In the genomic region with DNA sequence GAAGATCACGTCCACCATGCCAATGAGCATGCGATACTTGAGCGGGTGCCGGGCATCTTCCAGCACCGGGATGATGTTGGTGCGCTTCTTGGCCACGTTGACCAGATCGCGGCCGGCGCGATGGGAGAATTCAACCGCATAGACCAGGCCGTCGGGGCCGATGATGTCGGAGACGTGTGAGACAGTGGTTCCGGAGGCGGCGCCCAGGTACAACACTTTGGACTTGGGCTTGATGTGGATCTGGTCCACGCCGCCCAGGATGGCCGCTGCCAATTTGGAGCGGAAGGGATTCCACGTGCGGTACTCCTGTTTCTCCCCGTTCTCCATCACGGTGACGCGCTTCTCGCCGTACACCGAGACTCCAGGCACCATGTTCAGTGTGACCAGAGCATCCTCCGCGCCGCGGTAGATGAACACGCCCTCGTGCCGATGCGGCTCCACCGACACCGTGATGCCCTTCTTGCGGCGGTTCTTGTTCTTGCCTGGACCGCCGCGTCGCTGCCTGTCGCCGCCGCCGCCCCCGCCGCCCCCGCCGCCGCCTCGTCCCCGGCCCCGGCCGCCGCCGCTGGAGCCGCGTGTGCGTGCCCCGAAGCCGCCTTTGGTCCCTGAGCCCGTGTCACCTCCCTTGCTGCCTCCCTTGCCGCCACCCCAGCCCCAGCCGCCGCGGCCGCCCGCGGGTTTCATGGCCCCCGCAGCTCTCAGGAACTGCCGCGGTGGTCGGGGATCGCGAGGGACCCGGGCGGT, we compare ENCODE assay signal across 8 mouse cellular contexts. TPM values are rescaled to one million over a fixed set of nuclear protein-coding genes. Genes with fewer than 3 reads are reported as not detected.
DNase-seq lines count a peak whose midpoint lies in the region; ATAC-seq and TF ChIP-seq lines count a peak whose summit lies in the region.

No protein-coding gene starts in this region.

- ATAC-seq in midbrain, embryonic 16.5 days, result peak; percentile 81
- no peak for ATAC-seq in megakaryocyte-erythroid progenitor cell, adult 5-6 weeks (replicated peaks; ENCODE audit: low FRiP score, low TSS enrichment, poor library complexity, severe bottlenecking)
- no peak for ATAC-seq in erythroblast, adult 5-6 weeks (replicated peaks; ENCODE audit: low FRiP score, poor library complexity, severe bottlenecking)

- in situ Hi-C loops in ES-E14 (cut with MboI; ENCODE audit: low sequenced_read_pairs in 2 of 2, unreplicated experiment in 2 of 2), result no loop called here

- DNase-seq in gastrocnemius, adult 2 months, result no peak
- DNase-seq in gastrocnemius, adult 8-10 months (ENCODE audit: low spot score in 2 of 2), result no peak
- no peak for DNase-seq in ES-E14 (ENCODE audit: low read depth, low spot score)
- DNase-seq in forebrain, embryonic 10.5 days (ENCODE audit: extremely low spot score, low spot score), result peak; percentile 25
- peak; percentile 41 to 57 for DNase-seq in layer of hippocampus, postnatal 10 days (ENCODE audit: low spot score in 2 of 2)

- H3K27me3 ChIP-seq in forebrain, embryonic 10.5 days (ENCODE audit: poor library complexity, severe bottlenecking), result peaks cover 54% of the 10 kb centered on the region
- no peaks in the 10 kb centered on the region for H3K27me3 ChIP-seq in midbrain, embryonic 16.5 days (ENCODE audit: control insufficient read depth, insufficient read depth, low read depth, low read length)

- H3K9me3 ChIP-seq in ES-E14 (ENCODE audit: control insufficient read depth, insufficient read depth, low read depth, low read length), result no peaks in the 10 kb centered on the region
- H3K9me3 ChIP-seq in forebrain, embryonic 10.5 days, result no peaks in the 10 kb centered on the region
- H3K9me3 ChIP-seq in midbrain, embryonic 16.5 days (replicated peaks; ENCODE audit: control insufficient read depth, low read length, poor library complexity, severe bottlenecking), result no peaks in the 10 kb centered on the region

- no peak overlapping the region for H3K9ac ChIP-seq in ES-E14 (ENCODE audit: insufficient read depth, low read depth, low read length, poor library complexity, severe bottlenecking)
- H3K9ac ChIP-seq in midbrain, embryonic 16.5 days (ENCODE audit: low read depth, low read length), result peak overlapping the region; percentile 90

- peaks cover 0 to 4% of the 10 kb centered on the region in 2 experiments; a peak in 1 of 4 replicates for H3K4me1 ChIP-seq in ES-E14 (ENCODE audit: control insufficient read depth in 2 of 2, insufficient read depth in 2 of 2, low read length in 2 of 2, poor library complexity in 1 of 2)
- peaks cover 18% of the 10 kb centered on the region for H3K4me1 ChIP-seq in forebrain, embryonic 10.5 days
- peaks cover 16% of the 10 kb centered on the region for H3K4me1 ChIP-seq in midbrain, embryonic 16.5 days (ENCODE audit: control insufficient read depth, insufficient read depth, low read length)

- peak overlapping the region; percentile 86 for H3K4me2 ChIP-seq in midbrain, embryonic 16.5 days (ENCODE audit: low read length)

- no peaks in the 10 kb centered on the region for H3K36me3 ChIP-seq in ES-E14 (ENCODE audit: control insufficient read depth, insufficient read depth, low read length, poor library complexity, severe bottlenecking)
- no peaks in the 10 kb centered on the region for H3K36me3 ChIP-seq in forebrain, embryonic 10.5 days (replicated peaks)
- H3K36me3 ChIP-seq in midbrain, embryonic 16.5 days (ENCODE audit: control insufficient read depth, insufficient read depth, low read length), result no peaks in the 10 kb centered on the region

- no peak overlapping the region for H3K27ac ChIP-seq in gastrocnemius, adult 2 months
- H3K27ac ChIP-seq in ES-E14 (ENCODE audit: insufficient read depth, low read depth, low read length, poor library complexity, severe bottlenecking), result no peak overlapping the region
- H3K27ac ChIP-seq in forebrain, embryonic 10.5 days, result peak overlapping the region; percentile 25; the same call in 1 of the 2 replicates
- H3K27ac ChIP-seq in midbrain, embryonic 16.5 days (ENCODE audit: low read length), result peak overlapping the region; percentile 94

- peak overlapping the region; percentile 41 for H3K4me3 ChIP-seq in gastrocnemius, adult 2 months
- H3K4me3 ChIP-seq in ES-E14 (ENCODE audit: insufficient read depth in 1 of 2, low read depth in 1 of 2, low read length in 2 of 2, poor library complexity in 1 of 2, severe bottlenecking in 1 of 2), result peak overlapping the region; percentile 62 to 63
- H3K4me3 ChIP-seq in forebrain, embryonic 10.5 days, result peak overlapping the region; percentile 67
- H3K4me3 ChIP-seq in midbrain, embryonic 16.5 days (ENCODE audit: low read depth, low read length), result peak overlapping the region; percentile 82

- WGBS in forebrain, embryonic 10.5 days, result 3% methylated on average over 85 of the region's 86 CpGs
- 2% methylated on average over 63 of the region's 86 CpGs for WGBS in midbrain, embryonic 16.5 days

- TF ChIP-seq CTCF in gastrocnemius, adult 2 months (IDR thresholded peaks at IDR 0.05), result no peak

- intact Hi-C loops in gastrocnemius, adult 2 months (cut with DNase I), result no loop called here

TF ChIP-seq in ES-E14, 5 proteins besides CTCF, POLR2A, EP300 and RAD21:
- TF ChIP-seq MAFK (IDR thresholded peaks at IDR 0.05; ENCODE audit: insufficient read depth, low read depth, low read length) (no peak), CHD2 (IDR thresholded peaks at IDR 0.05; ENCODE audit: low read depth, low read length) (no peak), ZNF384 (IDR thresholded peaks at IDR 0.05; ENCODE audit: low read depth, low read length) (no peak), ZC3H11A (IDR thresholded peaks at IDR 0.05; ENCODE audit: borderline replicate concordance, low read depth, low read length) (no peak), HCFC1 (IDR thresholded peaks at IDR 0.05; ENCODE audit: borderline replicate concordance, insufficient read depth, low read length) (no peak)

RNA-seq across cellular contexts. Expression of a gene that starts 0.8 kb away (rescaled TPM):
- total RNA-seq in gastrocnemius, adult 2 months (2021), result not detected
- not detected for total RNA-seq in gastrocnemius, adult 8-10 months (2022)
- 0.22 and 0.26 TPM in 2 replicates for total RNA-seq in ES-E14 (2012; rRNA removed)
- polyA plus RNA-seq in forebrain, embryonic 10.5 days (2016; fragmentation: Nextera tagmentation; extraction: Ambion mirVana), result 0.12 and 0.14 TPM in 2 replicates
- total RNA-seq in layer of hippocampus, postnatal 10 days (2021), result 10 to 100 TPM; 51.2 to 54.3 TPM
- 18.9 and 20.5 TPM in 2 replicates for polyA plus RNA-seq in midbrain, embryonic 16.5 days (2015; fragmentation: Nextera tagmentation; extraction: Ambion mirVana)
- not detected in 2 replicates for total RNA-seq in megakaryocyte-erythroid progenitor cell, adult 5-6 weeks (2014; fragmentation: Nextera tagmentation)
- not detected in 2 replicates for total RNA-seq in megakaryocyte-erythroid progenitor cell, adult 5-6 weeks (2017)
- total RNA-seq in erythroblast, adult 5-6 weeks (2015; ENCODE audit: low replicate concordance), result not detected in 2 replicates
- total RNA-seq in erythroblast, adult 5-6 weeks (2017; ENCODE audit: low replicate concordance), result not detected in 2 replicates

RNA-seq across cellular contexts. Expression of a gene that starts 28.6 kb away (rescaled TPM):
- 10 to 100 TPM; 18.3 to 20.5 TPM for total RNA-seq in gastrocnemius, adult 2 months (2021)
- 10 to 100 TPM; 13.6 to 19.4 (median 16.7) TPM for total RNA-seq in gastrocnemius, adult 8-10 months (2022)
- 18.8 and 27.0 TPM in 2 replicates for total RNA-seq in ES-E14 (2012; rRNA removed)
- polyA plus RNA-seq in forebrain, embryonic 10.5 days (2016; fragmentation: Nextera tagmentation; extraction: Ambion mirVana), result 12.0 and 13.4 TPM in 2 replicates
- 10 to 100 TPM; 63.3 to 64.6 TPM for total RNA-seq in layer of hippocampus, postnatal 10 days (2021)
- polyA plus RNA-seq in midbrain, embryonic 16.5 days (2015; fragmentation: Nextera tagmentation; extraction: Ambion mirVana), result 20.5 and 22.4 TPM in 2 replicates
- 14.3 and 15.7 TPM in 2 replicates for total RNA-seq in megakaryocyte-erythroid progenitor cell, adult 5-6 weeks (2014; fragmentation: Nextera tagmentation)
- total RNA-seq in megakaryocyte-erythroid progenitor cell, adult 5-6 weeks (2017), result 26.4 and 40.9 TPM in 2 replicates
- 4.2 and 7.1 TPM in 2 replicates for total RNA-seq in erythroblast, adult 5-6 weeks (2015; ENCODE audit: low replicate concordance)
- total RNA-seq in erythroblast, adult 5-6 weeks (2017; ENCODE audit: low replicate concordance), result 7.8 and 10.1 TPM in 2 replicates

RNA-seq across cellular contexts. Expression of a gene that starts 36.4 kb away (rescaled TPM):
- total RNA-seq in gastrocnemius, adult 2 months (2021), result 10 to 100 TPM; 40.7 to 43.1 TPM
- total RNA-seq in gastrocnemius, adult 8-10 months (2022), result 10 to 100 TPM; 33.1 to 37.5 (median 37.2) TPM
- 105 and 156 TPM in 2 replicates for total RNA-seq in ES-E14 (2012; rRNA removed)
- 118 and 123 TPM in 2 replicates for polyA plus RNA-seq in forebrain, embryonic 10.5 days (2016; fragmentation: Nextera tagmentation; extraction: Ambion mirVana)
- 10 to 100 TPM; 51.2 to 55.9 TPM for total RNA-seq in layer of hippocampus, postnatal 10 days (2021)
- polyA plus RNA-seq in midbrain, embryonic 16.5 days (2015; fragmentation: Nextera tagmentation; extraction: Ambion mirVana), result 70.2 and 71.9 TPM in 2 replicates
- 99.7 and 111 TPM in 2 replicates for total RNA-seq in megakaryocyte-erythroid progenitor cell, adult 5-6 weeks (2014; fragmentation: Nextera tagmentation)
- 132 and 143 TPM in 2 replicates for total RNA-seq in megakaryocyte-erythroid progenitor cell, adult 5-6 weeks (2017)
- total RNA-seq in erythroblast, adult 5-6 weeks (2015; ENCODE audit: low replicate concordance), result 20.9 and 22.2 TPM in 2 replicates
- 24.7 and 25.4 TPM in 2 replicates for total RNA-seq in erythroblast, adult 5-6 weeks (2017; ENCODE audit: low replicate concordance)

Comparison
In these comparisons a context has a peak if more than half of its experiments do, and no peak if none do; other contexts are left out.
1. DNase-seq: peak in forebrain, embryonic 10.5 days (single experiment) and layer of hippocampus, postnatal 10 days (2 of 2); none in gastrocnemius, adult 2 months (single experiment), gastrocnemius, adult 8-10 months (0 of 2) and ES-E14 (single experiment).
2. H3K27ac ChIP-seq: peak in forebrain, embryonic 10.5 days (single experiment) and midbrain, embryonic 16.5 days (single experiment); none in gastrocnemius, adult 2 months (single experiment) and ES-E14 (single experiment).
3. RNA of a gene that starts 0.8 kb away (total RNA-seq): 51.2 to 54.3 TPM in layer of hippocampus, postnatal 10 days; 0.22 to 0.26 TPM in ES-E14, not detected in gastrocnemius, adult 2 months, not detected in gastrocnemius, adult 8-10 months, not detected in megakaryocyte-erythroid progenitor cell, adult 5-6 weeks and not detected in erythroblast, adult 5-6 weeks; every median in the first group is over 10 times any median in the second.
4. Peak in every context shown above with its lines, with median percentiles within 50 percentile points of each other: H3K4me3 ChIP-seq.